Mouse (Mus musculus) Patski (cell line): ENCODE measurements around the gene Mt4. TPM values are rescaled to one million over a fixed set of nuclear protein-coding genes. Genes with fewer than 3 reads are reported as not detected.
A peak's percentile ranks its signal among the peaks of the same experiment; 100 is the strongest.

Source experiments
- ATAC-seq: fragments of 100-300 bp; one replicate; pipeline ENCODE4 v1.8.0; 2021
- CTCF ChIA-PET: fragments of 350-600 bp; sonication (Branson Sonifier 250); formaldehyde crosslinking; loops from one replicate; lab custom pipeline; 2022; ENCODE audit warnings: inconsistent platforms; lab: Charles Lee
- POLR2A ChIA-PET: fragments of 350-600 bp; sonication (Branson Sonifier 250); formaldehyde crosslinking; loops from one replicate; lab custom pipeline; 2022; ENCODE audit warnings: antibody characterized with exemption, inconsistent platforms; lab: Charles Lee
- DNase-seq: peaks from one replicate; pipeline ENCODE4 v3.0.0-alpha.2; 2011; ENCODE audit warnings: low read depth, low spot score
- H3K27me3 ChIP-seq: fragments of 371-371 bp; one replicate; pipeline ENCODE4 v1.5.1; 2021
- CTCF ChIP-seq: fragments of 100-300 bp; IDR thresholded peaks from one replicate; pipeline ENCODE4 v1.5.1; 2021
- in situ Hi-C: fragments of 300-500 bp; cut with MboI; formaldehyde crosslinking; loops from 3 replicates; pipeline ENCODE4 v1.11.1; 2018; ENCODE audit warnings: low pct_unique_long_range_greater_than_20kb, mixed read lengths
- polyA plus RNA-seq: library from polyadenylated mRNA; unstranded; gene quantifications from one replicate; pipeline ENCODE4 v1.2.3, GENCODE M21; 2021

Gene Mt4
- polyA plus RNA-seq, 1 experiment from 2014 or later, result not detected

DNA sequence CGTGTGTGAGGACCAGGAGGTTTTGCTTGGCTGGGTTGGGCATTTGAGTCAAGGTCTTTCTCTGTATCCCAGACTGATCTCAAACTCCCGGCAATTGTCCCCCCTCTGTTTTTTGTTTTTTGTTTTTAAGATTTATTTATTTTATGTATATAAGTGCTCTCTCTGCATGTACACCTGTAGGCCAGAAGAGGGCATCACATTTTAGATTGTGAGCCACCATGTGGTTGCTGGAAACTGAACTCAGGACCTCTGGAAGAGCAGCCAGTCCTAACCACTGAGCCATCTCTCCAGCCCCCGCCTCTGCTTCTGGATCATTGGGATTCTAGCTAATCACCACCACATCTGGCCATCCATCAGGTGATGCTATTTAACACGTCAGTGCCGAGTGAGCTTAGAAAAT, 27.2 kb upstream of the Mt4 start:
- ATAC-seq (no peak), DNase-seq (no peak)
- peaks cover 6% of the 10 kb centered on the region for H3K27me3 ChIP-seq
- ChIA-PET CTCF (interaction anchor here (0.7 to 1.2 kb wide), 2 partner anchors 9 to 16 kb away, joined by 3 read pairs; no protein-coding TSS in a partner anchor), POLR2A (no interaction called here)
- in situ Hi-C loops, result no loop called here
- peak; percentile 61 for TF ChIP-seq CTCF

DNA sequence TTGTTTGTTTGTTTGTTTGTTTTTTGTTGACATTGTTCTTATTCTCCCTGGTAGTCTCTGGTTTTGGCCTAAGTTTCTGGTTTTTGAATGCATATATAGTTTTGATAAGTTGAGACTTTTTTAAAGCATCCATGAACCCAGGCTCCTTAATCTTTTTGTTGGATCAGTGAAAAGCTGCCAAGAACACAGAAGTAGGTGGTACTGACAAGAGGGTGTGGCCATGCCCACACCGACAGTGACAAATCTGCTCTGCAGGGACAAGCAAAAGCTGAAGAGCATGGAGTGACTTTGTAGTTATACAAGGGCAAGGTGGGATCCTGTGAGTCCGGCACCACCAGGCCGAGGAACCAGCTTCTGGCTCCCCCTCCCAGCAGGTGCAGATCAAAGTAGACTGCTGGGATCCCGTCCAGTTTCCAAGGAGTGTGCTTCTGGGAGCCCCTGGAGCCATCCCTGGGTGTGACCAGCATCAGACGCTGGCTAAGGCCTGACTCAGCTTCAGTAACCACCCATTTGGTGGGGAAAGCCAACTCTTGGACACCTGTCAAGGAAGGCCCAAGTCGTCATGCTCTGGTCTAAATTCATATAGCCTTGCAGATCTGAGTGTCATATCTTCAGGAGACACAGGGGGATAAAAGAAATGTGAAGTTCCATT, 26.3 kb upstream of the Mt4 start:
- DNase-seq, result no peak
- in situ Hi-C loops, result no loop called here
- CTCF ChIA-PET, result interaction anchor here (1.2 kb wide), 1 partner anchor 10 kb away, joined by 3 read pairs; no protein-coding TSS in a partner anchor
- H3K27me3 ChIP-seq, result peaks cover 6% of the 10 kb centered on the region
- POLR2A ChIA-PET, result no interaction called here
- no peak for ATAC-seq
- TF ChIP-seq CTCF, result no peak

DNA sequence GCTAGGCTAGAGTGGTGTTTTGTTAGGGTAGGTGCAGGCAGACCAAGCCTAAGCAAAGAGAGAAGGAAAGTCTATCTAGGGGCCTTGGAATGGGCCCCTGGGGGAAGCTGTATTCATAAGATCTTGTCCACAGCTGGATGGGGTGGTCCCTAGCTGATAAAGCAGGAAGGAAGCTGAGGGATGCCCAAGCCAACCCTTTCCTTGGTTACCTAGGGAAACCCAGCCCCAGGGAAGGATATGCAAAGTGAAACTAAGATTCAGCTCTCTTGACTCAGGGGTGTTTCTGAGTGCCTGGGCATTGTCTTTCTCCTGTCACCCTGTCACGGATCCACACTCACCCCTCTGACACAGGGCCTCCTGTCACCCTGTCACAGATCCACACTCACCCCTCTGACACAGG, 23.6 kb upstream of the Mt4 start:
- no peak for DNase-seq
- no peak for TF ChIP-seq CTCF
- no peak for ATAC-seq
- ChIA-PET CTCF (interaction anchor here (1.1 to 2.5 kb wide), 2 partner anchors 86 to 92 kb away, joined by 3 to 6 read pairs; no protein-coding TSS in a partner anchor), POLR2A (interaction anchor here (0.6 kb wide), 1 partner anchor 196 kb away, joined by 3 read pairs; no protein-coding TSS in a partner anchor)
- H3K27me3 ChIP-seq, result no peaks in the 10 kb centered on the region
- in situ Hi-C loops, result no loop called here

DNA sequence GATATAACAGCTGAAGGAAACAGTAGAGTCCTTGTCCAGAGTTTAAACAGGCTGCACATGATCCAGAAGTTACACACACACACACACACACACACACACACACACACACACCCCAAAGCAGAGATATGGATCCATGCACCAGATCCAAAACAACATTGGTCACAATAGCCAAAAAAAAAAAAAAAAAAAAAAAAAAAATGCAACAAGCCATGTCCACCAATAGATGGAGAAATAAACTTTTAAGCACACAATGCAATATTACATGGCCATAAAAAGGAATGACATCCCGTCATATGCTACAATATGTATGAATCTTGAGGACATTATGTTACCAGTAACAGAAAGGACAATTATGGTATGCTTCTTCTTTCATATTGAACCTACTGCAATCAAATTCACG, 23.0 kb upstream of the Mt4 start:
- ChIA-PET POLR2A (interaction anchor here (0.6 to 0.7 kb wide), 2 partner anchors 197 to 1706 kb away, joined by 3 to 4 read pairs; no protein-coding TSS in a partner anchor), CTCF (interaction anchor here (1.1 to 2.5 kb wide), 3 partner anchors 13 to 91 kb away, joined by 3 to 6 read pairs (median 5); no protein-coding TSS in a partner anchor)
- no peak for ATAC-seq
- in situ Hi-C loops, result no loop called here
- H3K27me3 ChIP-seq, result no peaks in the 10 kb centered on the region
- TF ChIP-seq CTCF, result no peak
- no peak for DNase-seq

- CTCF ChIA-PET, result interaction anchor here (1.1 kb wide), 1 partner anchor 48 kb away, joined by 4 read pairs; no protein-coding TSS in a partner anchor
- ATAC-seq (no peak), DNase-seq (no peak)
- in situ Hi-C loops, result no loop called here
- POLR2A ChIA-PET, result no interaction called here
- no peak for TF ChIP-seq CTCF
- H3K27me3 ChIP-seq, result peaks cover under 1% of the 10 kb centered on the region
Observed at GRCm38 (mm10) chr8:94118776-94119430, 18.1 kb upstream of the Mt4 start.

DNA sequence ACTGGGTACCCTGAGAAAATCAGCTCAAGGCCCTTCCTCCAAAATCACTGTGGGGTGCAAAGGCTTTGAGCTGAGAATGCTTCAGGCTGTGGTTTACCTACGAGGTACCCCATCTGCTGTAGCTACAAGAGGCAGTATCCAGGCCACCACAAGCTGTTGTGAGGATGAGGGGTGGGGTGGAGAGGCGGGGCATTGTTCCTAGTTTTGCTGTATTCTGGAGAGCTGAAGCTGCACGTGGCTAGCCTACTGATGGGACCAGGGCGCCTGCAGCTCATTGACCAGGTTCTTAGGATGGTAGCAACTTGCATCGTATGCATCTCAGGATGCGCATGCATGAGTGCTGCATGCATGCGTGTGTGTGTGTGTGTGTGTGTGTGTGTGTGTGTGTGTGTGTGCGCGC, 15.4 kb upstream of the Mt4 start:
- POLR2A ChIA-PET, result no interaction called here
- ATAC-seq (no peak), DNase-seq (no peak)
- CTCF ChIA-PET, result no interaction called here
- in situ Hi-C loops, result no loop called here
- peaks cover 4% of the 10 kb centered on the region for H3K27me3 ChIP-seq
- no peak for TF ChIP-seq CTCF

DNA sequence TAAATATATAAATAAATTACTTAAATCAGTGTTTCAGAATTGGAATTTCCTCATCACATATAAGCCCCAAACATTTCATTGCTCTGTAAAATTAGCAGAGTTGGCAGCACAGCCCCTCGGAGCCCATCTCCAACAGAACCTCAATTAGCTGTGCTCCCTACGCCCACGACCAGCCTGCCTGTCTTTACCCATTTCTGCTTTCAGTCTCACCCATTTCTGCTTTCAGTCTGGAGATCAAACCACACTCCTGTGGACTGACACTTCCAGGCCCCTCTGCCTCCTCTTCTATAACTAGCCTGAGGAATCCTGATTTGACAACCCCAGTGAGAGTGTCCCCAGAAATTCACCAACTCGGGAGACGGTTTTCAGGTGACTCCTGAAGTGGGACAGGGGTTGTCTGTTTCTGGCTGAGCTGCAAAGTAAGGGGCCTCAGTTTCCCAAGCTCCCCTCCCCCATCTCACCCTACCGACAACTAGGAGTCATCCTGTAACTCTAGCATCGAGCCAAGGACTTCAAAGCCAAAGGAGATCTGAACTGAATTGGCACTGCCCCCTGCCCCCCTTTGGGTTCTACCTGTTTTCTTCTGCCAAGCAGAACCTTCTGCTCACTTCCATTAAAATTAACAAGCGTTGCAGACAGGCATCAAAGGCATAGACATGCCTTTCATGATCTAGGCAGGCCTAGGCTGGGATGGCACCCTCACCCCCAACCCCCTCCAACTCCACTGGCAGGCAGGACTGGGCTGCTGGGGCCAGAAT, 14.1 kb upstream of the Mt4 start:
- peaks cover 4% of the 10 kb centered on the region for H3K27me3 ChIP-seq
- ATAC-seq, result no peak
- no peak for DNase-seq
- ChIA-PET POLR2A (interaction anchor here (0.6 kb wide), 1 partner anchor 40 kb away, joined by 3 read pairs; no protein-coding TSS in a partner anchor), CTCF (no interaction called here)
- no peak for TF ChIP-seq CTCF
- in situ Hi-C loops, result no loop called here

GRCm38 (mm10) chr8:94127711-94128110, 9.3 kb upstream of the Mt4 start:
- DNase-seq (peak; percentile 13), ATAC-seq (no peak)
- ChIA-PET POLR2A (no interaction called here), CTCF (no interaction called here)
- in situ Hi-C loops, result no loop called here
- peaks cover 4% of the 10 kb centered on the region for H3K27me3 ChIP-seq
- no peak for TF ChIP-seq CTCF

DNA sequence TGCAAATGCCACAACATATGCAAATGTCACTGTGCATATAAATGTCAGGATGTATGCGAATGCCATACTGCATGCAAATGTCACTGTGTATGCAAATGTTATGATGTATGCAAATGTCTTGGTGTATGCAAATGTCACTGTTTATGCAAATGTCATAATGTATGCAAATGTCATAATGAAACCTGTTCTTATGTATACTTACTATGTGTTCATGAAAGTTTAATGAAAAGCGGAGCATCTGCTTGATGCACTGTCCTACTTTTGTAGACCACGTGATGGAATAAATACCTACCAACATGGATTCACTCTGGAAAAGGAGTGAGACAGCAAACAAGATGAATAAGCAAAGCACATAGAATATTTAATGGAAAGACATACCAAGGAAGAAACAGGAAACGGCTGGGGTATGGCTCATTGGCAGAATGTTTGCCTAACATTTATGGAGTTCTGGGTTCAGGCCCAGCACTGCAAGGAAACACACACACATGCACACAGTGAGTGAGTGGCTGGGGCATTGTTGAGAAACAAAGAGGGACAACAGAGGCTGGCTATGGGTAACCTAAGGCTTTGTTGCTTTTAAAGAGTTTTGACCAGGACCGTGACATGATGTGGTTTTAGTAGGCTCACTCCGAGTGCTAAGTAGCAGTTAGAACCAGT, 7.7 kb upstream of the Mt4 start:
- no peak for TF ChIP-seq CTCF
- ChIA-PET POLR2A (no interaction called here), CTCF (no interaction called here)
- DNase-seq, result no peak
- no peak for ATAC-seq
- in situ Hi-C loops, result no loop called here
- no peaks in the 10 kb centered on the region for H3K27me3 ChIP-seq

GRCm38 (mm10) chr8:94130126-94130525, 6.9 kb upstream of the Mt4 start:
- no peaks in the 10 kb centered on the region for H3K27me3 ChIP-seq
- TF ChIP-seq CTCF, result no peak
- CTCF ChIA-PET, result no interaction called here
- POLR2A ChIA-PET, result no interaction called here
- ATAC-seq (no peak), DNase-seq (no peak)
- in situ Hi-C loops, result no loop called here
